Mouse (Mus musculus) limb, embryonic 10.5 days (tissue): Measurements from ENCODE around the gene Dctn2. TPM values are rescaled to one million over a fixed set of nuclear protein-coding genes. Genes with fewer than 3 reads are reported as not detected.
A peak's percentile ranks its signal among the peaks of the same experiment; 100 is the strongest.

ENCODE experiments used
- DNase-seq: peaks from one replicate; pipeline ENCODE4 v3.0.0-alpha.2; 2017; ENCODE audit warnings: low spot score
- H3K27ac ChIP-seq: fragments of 300-500 bp; sonication (generic); 2 replicates; pipeline ENCODE4 v1.5.1; 2016; ENCODE audit warnings: mild to moderate bottlenecking
- H3K27me3 ChIP-seq: fragments of 300-500 bp; sonication (generic); 2 replicates; pipeline ENCODE4 v1.6.1; 2016; ENCODE audit warnings: low read depth, mild to moderate bottlenecking; ENCODE audit not compliant: poor library complexity, severe bottlenecking
- H3K36me3 ChIP-seq: fragments of 300-500 bp; sonication (generic); 2 replicates; pipeline ENCODE4 v1.6.1; 2016; ENCODE audit warnings: mild to moderate bottlenecking, moderate library complexity
- H3K4me1 ChIP-seq: fragments of 300-500 bp; sonication (generic); 2 replicates; pipeline ENCODE4 v1.6.1; 2016
- H3K4me3 ChIP-seq: fragments of 300-500 bp; sonication (generic); 2 replicates; pipeline ENCODE4 v1.5.1; 2016; ENCODE audit warnings: mild to moderate bottlenecking, moderate library complexity
- H3K9me3 ChIP-seq: fragments of 300-500 bp; sonication (generic); replicated peaks from 2 replicates; pipeline ENCODE4 v1.6.1; 2016; ENCODE audit warnings: mild to moderate bottlenecking
- WGBS: fragments of 180-500 bp; shearing (Covaris S2); methylation state at CpG from one replicate; pipeline ENCODE4 v1.1.7; 2016; 5-methylcytosine and 5-hydroxymethylcytosine counted together
- polyA plus RNA-seq: library from polyadenylated mRNA; unstranded; fragments of >200 nt; fragmentation: Nextera tagmentation; extraction: Ambion mirVana; gene quantifications from 2 replicates; pipeline ENCODE4 v1.2.1, GENCODE M21; 2016

The Dctn2 gene
- 185 and 194 TPM in 2 replicates for polyA plus RNA-seq

DNA sequence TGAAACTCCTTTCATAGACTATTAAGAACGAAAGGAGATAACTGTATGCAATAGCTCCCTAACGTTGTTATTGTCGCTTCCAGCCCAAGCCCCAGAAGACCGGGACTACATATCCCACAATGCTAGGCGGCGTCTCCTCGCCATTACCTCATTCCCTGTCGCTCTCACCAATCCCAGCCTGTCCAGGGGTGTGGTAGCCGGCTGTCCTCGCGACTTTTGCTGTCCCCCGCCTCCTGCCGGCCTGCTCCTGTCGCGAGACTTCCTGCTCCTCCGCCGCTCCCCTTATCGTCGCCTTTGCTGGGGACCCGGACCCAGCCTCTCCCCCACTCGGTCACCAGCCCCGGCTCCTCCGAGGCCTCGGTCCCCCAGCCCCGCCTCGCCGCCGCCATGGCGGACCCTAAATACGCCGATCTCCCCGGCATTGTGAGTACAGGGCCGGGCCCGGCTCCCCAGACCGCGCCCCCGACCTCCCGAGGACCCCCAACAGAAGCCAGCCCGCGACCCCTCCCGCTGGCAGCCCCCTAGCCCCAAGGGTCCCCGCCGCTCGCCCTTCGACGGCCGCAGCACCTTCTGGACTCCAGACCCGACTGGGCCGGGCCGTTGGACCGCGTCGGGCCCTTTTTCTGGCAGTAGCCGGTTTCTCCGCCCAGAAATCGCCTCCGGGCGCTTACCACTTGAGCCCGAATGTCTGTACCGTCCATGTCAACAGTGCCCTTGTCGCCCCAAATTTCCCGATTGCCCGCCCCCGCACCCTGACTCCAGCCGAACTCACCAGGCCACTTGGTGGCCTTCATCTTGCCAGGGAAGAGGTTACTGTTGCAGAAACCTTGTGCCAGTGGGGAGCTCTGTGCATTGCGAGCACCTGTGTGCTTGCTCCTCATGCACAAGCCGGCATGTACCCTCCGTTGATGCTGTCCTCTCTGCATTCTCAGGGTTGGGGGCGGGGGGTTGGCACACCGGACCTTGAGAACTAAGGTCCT, at the start of gene Dctn2:
Dctn2 (plus strand) TSS at position 257 of the 980 bp plus-strand sequence.
- Histone ChIP-seq H3K27me3 (peaks cover 37% of the 10 kb centered on the region), H3K27ac (peak within 1 kb of the TSS; percentile 93)
- WGBS, result 2% methylated on average over 70 of the region's 70 CpGs

GRCm38 (mm10) chr10:127216456-127216855, 49.7 kb upstream of the Dctn2 start:
- Histone ChIP-seq H3K36me3 (no peaks in the 10 kb centered on the region), H3K4me1 (peaks cover 4% of the 10 kb centered on the region; the same call in 1 of the 2 replicates), H3K27ac (no peak overlapping the region), H3K27me3 (no peaks in the 10 kb centered on the region), H3K4me3 (no peak overlapping the region), H3K9me3 (no peaks in the 10 kb centered on the region)
- no peak for DNase-seq
- 96% methylated on average over 11 of the region's 11 CpGs for WGBS

More for the DNA sequence above, at the start of gene Dctn2:
- Histone ChIP-seq H3K4me1 (peaks cover 29% of the 10 kb centered on the region), H3K36me3 (peaks cover 41% of the 10 kb centered on the region), H3K9me3 (no peaks in the 10 kb centered on the region), H3K4me3 (peak within 1 kb of the TSS; percentile 87)
- peak; percentile 94 for DNase-seq

- Histone ChIP-seq H3K4me3 (no peak overlapping the region), H3K27ac (no peak overlapping the region), H3K27me3 (no peaks in the 10 kb centered on the region), H3K4me1 (no peaks in the 10 kb centered on the region), H3K36me3 (no peaks in the 10 kb centered on the region), H3K9me3 (no peaks in the 10 kb centered on the region)
- no peak for DNase-seq
Measured at GRCm38 (mm10) chr10:127217177-127217576, 49.0 kb upstream of the Dctn2 start.

DNA sequence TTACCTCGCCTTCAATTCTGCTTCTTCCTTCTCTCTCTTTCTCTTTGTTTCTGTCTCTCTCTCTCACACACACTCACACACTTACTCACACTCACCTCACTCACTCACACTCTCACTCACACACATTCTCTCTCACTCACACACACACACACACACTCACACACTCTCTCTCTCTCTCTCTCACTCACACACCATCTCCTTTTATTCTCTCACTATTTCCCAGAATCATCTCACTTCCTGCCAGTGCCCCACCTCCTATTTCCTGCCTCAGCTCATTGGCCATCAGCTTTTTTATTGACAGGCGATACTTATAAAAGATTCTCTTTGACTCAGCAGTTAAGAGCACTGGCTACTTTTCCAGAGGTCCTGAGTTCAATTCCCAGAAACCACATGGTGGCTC, 47.8 kb upstream of the Dctn2 start:
- Histone ChIP-seq H3K36me3 (no peaks in the 10 kb centered on the region), H3K27ac (no peak overlapping the region), H3K4me1 (no peaks in the 10 kb centered on the region; the same call in 1 of the 2 replicates), H3K4me3 (no peak overlapping the region), H3K9me3 (no peaks in the 10 kb centered on the region), H3K27me3 (no peaks in the 10 kb centered on the region)
- no peak for DNase-seq
- 93% methylated on average over 2 of the region's 2 CpGs for WGBS

GRCm38 (mm10) chr10:127225213-127225612, 41.0 kb upstream of the Dctn2 start:
- no peak for DNase-seq
- H3K4me3 ChIP-seq, result no peak overlapping the region
- no peak overlapping the region for H3K27ac ChIP-seq
- H3K36me3 ChIP-seq, result no peaks in the 10 kb centered on the region
- H3K4me1 ChIP-seq, result peaks cover 5% of the 10 kb centered on the region; the same call in 1 of the 2 replicates
- H3K27me3 ChIP-seq, result peaks cover 27% of the 10 kb centered on the region
- 52% methylated on average over 6 of the region's 6 CpGs for WGBS
- no peaks in the 10 kb centered on the region for H3K9me3 ChIP-seq

DNA sequence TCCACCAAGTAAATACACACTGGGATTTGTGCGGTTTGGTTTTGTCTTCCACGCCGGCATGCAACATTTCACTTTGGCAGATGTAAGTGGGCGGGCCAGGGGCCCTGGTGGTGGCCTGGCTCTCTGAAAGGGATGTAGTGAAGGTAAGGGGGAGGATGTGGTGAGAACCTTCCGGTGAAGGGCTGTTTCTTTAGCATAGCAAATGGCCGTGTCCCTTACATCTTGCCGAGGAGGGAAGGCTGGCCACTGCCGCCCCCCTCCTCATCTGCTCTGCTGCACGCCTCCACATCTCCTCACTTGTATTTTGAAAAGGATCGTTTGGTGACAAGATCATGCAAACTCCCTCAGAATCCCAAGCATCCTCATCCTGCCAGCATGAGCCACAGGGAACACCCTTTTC, 40.4 kb upstream of the Dctn2 start:
- H3K36me3 ChIP-seq, result no peaks in the 10 kb centered on the region
- no peak for DNase-seq
- no peak overlapping the region for H3K4me3 ChIP-seq
- peaks cover 27% of the 10 kb centered on the region for H3K27me3 ChIP-seq
- WGBS, result 20% methylated on average over 10 of the region's 10 CpGs
- peaks cover 5% of the 10 kb centered on the region; the same call in 1 of the 2 replicates for H3K4me1 ChIP-seq
- H3K27ac ChIP-seq, result no peak overlapping the region
- no peaks in the 10 kb centered on the region for H3K9me3 ChIP-seq

DNA sequence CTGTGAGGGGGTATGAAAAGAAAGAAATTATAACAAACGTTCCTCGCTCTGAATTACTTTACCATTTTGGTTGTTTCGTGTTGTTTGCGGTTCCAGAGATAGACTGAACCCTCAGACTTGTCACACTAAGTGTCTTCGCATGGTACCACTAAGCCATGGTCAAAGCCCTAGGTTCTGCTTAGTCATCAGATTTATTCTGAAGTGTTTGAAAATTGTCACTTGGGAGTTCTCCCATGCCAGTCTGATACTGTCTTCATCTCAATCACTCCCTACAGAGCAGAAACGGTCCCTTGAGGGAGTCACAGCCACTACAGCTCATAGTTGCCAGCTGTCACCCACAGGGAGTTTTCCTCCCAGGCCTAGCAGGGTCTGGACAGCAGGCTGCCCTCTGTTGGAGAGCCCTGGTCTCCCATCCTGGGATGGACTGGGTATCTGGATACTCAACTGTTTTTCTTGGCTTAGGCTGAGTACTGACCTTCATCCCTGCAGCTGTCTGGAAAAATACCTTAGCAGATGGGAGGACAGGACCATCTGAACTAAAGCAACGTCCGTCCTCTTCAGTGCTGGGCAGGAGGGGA, 39.8 kb upstream of the Dctn2 start:
- Histone ChIP-seq H3K36me3 (no peaks in the 10 kb centered on the region), H3K27me3 (peaks cover 27% of the 10 kb centered on the region), H3K27ac (no peak overlapping the region), H3K4me3 (no peak overlapping the region), H3K4me1 (peaks cover 5% of the 10 kb centered on the region; the same call in 1 of the 2 replicates), H3K9me3 (no peaks in the 10 kb centered on the region)
- WGBS, result 63% methylated on average over 8 of the region's 8 CpGs
- DNase-seq, result no peak

DNA sequence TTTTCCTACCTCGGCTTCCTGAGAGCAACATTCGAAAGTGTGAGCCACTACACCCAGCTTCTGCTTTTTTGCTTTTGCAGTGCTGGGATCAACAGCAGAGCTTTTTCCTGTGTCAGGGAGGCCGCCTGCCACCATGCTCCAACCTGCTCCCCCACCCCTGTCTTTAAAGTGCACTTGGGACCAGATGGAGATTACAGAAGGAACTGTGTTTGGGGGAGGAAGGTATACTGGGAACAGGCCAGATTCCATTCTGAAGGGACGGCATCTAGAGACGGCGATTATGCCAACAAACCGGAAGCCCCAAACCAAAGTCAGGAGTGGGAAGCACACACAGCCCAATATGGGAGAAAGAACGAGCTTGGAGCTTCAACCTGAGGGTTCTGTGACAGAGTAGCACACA, 39.0 kb upstream of the Dctn2 start:
- H3K4me1 ChIP-seq, result peaks cover 5% of the 10 kb centered on the region; the same call in 1 of the 2 replicates
- no peak overlapping the region for H3K27ac ChIP-seq
- no peak overlapping the region for H3K4me3 ChIP-seq
- WGBS, result 89% methylated on average over 8 of the region's 8 CpGs
- DNase-seq, result no peak
- H3K27me3 ChIP-seq, result peaks cover 27% of the 10 kb centered on the region
- no peaks in the 10 kb centered on the region for H3K9me3 ChIP-seq
- H3K36me3 ChIP-seq, result no peaks in the 10 kb centered on the region

DNA sequence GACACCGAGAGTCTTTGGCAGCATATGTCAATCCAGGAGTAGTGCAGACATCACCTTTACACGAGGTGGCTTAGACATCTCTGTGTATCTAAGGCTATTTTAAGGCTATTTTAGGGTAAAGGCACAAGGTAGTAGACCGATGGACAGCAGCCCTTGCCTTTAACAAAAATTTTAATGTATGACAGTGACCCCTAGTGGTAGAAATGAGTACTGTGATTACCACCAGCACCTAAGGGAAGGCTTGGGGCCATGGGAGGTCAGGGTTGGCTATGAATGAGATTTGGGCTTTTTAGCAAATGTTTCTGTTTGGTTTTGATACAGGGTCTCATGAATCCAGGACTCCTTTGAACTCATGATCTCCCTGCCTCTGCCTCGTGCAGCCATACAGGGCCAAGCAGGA, 37.3 kb upstream of the Dctn2 start:
- peaks cover 27% of the 10 kb centered on the region for H3K27me3 ChIP-seq
- H3K27ac ChIP-seq, result no peak overlapping the region
- no peak overlapping the region for H3K4me3 ChIP-seq
- H3K9me3 ChIP-seq, result no peaks in the 10 kb centered on the region
- H3K36me3 ChIP-seq, result no peaks in the 10 kb centered on the region
- DNase-seq, result no peak
- peaks cover 5% of the 10 kb centered on the region; the same call in 1 of the 2 replicates for H3K4me1 ChIP-seq
- WGBS, result 19% methylated on average over 4 of the region's 4 CpGs

- DNase-seq, result no peak
- Histone ChIP-seq H3K27ac (no peak overlapping the region), H3K4me3 (no peak overlapping the region), H3K4me1 (peaks cover 3% of the 10 kb centered on the region; the same call in 1 of the 2 replicates), H3K36me3 (no peaks in the 10 kb centered on the region), H3K27me3 (peaks cover 23% of the 10 kb centered on the region), H3K9me3 (no peaks in the 10 kb centered on the region)
- WGBS, result 91% methylated on average over 12 of the region's 12 CpGs
Measured at GRCm38 (mm10) chr10:127230693-127231092, 35.5 kb upstream of the Dctn2 start.

- 86% methylated on average over 14 of the region's 14 CpGs for WGBS
- Histone ChIP-seq H3K4me3 (no peak overlapping the region), H3K4me1 (peaks cover 8% of the 10 kb centered on the region), H3K27me3 (peaks cover 14% of the 10 kb centered on the region), H3K9me3 (no peaks in the 10 kb centered on the region), H3K36me3 (no peaks in the 10 kb centered on the region), H3K27ac (no peak overlapping the region)
- DNase-seq, result no peak
Measured at GRCm38 (mm10) chr10:127231741-127232140, 34.4 kb upstream of the Dctn2 start.

- Histone ChIP-seq H3K27ac (no peak overlapping the region), H3K27me3 (peaks cover 10% of the 10 kb centered on the region; the same call in 1 of the 2 replicates)
- 76% methylated on average over 9 of the region's 9 CpGs for WGBS
Measured at GRCm38 (mm10) chr10:127233141-127233540, 33.0 kb upstream of the Dctn2 start.

GRCm38 (mm10) chr10:127236541-127236940, 29.6 kb upstream of the Dctn2 start:
- no peak for DNase-seq
- no peaks in the 10 kb centered on the region for H3K36me3 ChIP-seq
- H3K4me3 ChIP-seq, result no peak overlapping the region
- H3K4me1 ChIP-seq, result peaks cover 32% of the 10 kb centered on the region
- H3K9me3 ChIP-seq, result no peaks in the 10 kb centered on the region
- H3K27ac ChIP-seq, result no peak overlapping the region
- peaks cover 19% of the 10 kb centered on the region; the same call in 1 of the 2 replicates for H3K27me3 ChIP-seq
- 29% methylated on average over 9 of the region's 9 CpGs for WGBS

More at GRCm38 (mm10) chr10:127233141-127233540, 33.0 kb upstream of the Dctn2 start:
- H3K4me1 ChIP-seq, result peaks cover 18% of the 10 kb centered on the region
- DNase-seq, result no peak
- H3K36me3 ChIP-seq, result no peaks in the 10 kb centered on the region
- H3K9me3 ChIP-seq, result no peaks in the 10 kb centered on the region
- no peak overlapping the region for H3K4me3 ChIP-seq
